Mouse (Mus musculus) fat pad, adult 2 months (tissue): ENCODE data around the gene Fbxw24.
"Not testable (repeated sequence)": the region's sequence is repeated elsewhere in the genome, so short reads cannot be mapped to it uniquely, and the experiment has no call there.

ENCODE experiments used
- DNase-seq: peaks from one replicate; pipeline ENCODE4 v3.0.0-alpha.2; 2011; ENCODE audit warnings: low read depth, low spot score; ENCODE audit errors: extremely low read depth

Fbxw24 gene

DNA sequence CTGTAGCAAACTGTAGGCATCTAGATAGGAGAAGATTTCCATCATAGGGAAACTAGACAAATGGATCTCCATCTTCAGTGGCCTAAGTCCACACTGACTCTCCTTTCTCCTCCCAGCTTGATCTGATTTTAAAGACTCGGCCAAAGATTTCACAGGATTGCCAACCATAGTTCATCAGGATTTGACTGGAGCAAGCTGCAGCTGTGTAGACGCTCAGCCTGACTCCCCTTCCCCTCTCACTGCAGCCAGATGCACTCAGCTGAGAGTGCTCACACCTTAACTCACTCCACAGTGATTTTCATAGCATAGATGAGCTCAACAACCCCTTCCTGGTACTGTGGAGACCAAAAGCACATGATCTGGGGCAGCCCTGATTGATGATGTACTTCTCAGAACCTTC lies at the start of gene Fbxw24:
Gene Fbxw24 (minus strand): TSS at position 101 of the 400 bp plus-strand sequence.
- DNase-seq, result not testable (repeated sequence)

DNA sequence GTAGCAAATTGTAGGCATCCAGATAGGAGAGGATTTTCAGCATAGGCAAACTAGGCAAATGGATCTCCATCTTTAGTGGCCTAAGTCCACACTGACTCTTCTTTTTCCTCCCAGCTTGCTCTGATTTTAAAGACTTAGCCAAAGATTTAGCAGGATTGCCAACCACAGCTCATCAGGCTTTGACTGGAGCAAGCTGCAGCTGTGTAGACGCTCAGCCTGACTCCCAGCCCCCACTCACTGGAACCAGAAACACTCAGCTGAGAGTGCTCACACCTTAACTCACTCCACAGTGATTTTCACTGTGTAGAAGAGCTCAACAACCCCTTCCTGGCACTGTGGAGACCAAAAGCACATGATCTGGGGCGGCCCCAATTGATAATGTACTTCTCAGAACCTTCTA lies 38.7 kb upstream of the Fbxw24 start, which contains the start of gene Fbxw25:
Gene Fbxw25 (minus strand): TSS at position 101 of the 400 bp plus-strand sequence.
- not testable (repeated sequence) for DNase-seq

DNA sequence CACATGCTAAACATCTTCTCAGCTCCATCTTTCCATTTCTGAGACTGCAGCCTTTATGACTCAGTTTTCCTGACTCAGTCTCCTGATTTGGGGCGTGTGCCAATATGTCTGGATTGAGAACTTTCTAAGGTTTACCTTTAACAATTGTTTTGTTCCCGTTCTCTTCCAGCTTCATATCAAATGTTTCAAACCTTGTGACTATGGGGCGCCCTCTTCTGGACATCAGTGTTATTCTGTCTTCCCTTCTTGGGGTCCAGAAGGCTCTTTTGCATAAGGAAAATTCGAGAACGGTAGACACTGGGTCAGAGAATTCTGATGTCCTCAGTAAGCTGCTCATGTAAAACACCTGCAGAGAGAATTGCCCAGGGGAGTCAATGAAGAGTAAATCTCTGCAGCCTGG lies 19.0 kb downstream of the Fbxw24 start:
- DNase-seq, result not testable (repeated sequence)

DNA sequence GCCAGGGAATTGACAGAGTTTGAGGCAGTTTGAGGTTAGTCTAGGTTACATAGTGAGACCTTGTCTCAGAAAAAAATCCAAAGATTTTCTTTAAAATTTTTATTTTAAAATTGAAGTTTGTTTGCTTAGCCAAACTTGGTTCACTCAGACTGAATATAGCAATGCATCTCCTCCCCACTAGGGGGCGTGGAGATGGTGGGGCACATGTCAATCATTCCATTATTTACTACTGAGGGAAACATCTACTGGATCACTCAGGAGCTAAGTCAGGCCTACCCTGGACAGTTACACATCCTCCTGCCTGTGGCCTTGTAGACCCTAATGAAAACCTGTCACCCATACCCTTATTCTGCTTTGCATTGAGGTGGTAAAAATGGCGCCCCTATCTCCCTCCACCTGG lies 23.7 kb downstream of the Fbxw24 start:
- DNase-seq, result not testable (repeated sequence)

DNA sequence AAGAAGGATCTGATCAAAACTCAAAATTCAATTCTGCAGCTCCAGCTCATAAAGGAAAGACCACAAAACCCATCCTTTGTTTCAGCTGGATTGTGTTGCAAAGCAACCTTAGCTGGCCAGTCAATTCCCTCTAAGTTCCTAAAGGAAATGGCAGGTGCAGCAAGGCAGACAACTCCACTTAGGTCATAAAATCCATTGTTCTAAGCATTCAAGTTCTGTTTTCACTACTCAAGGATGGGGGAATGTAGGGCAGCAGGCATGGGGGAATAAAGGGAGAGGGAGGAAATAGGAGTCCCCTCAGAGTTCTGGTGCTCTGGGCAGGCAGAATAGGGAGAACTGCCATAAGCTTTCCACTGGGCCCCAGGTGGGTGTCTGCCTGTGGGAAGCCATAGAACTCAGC lies 28.6 kb downstream of the Fbxw24 start:
- DNase-seq, result no peak

DNA sequence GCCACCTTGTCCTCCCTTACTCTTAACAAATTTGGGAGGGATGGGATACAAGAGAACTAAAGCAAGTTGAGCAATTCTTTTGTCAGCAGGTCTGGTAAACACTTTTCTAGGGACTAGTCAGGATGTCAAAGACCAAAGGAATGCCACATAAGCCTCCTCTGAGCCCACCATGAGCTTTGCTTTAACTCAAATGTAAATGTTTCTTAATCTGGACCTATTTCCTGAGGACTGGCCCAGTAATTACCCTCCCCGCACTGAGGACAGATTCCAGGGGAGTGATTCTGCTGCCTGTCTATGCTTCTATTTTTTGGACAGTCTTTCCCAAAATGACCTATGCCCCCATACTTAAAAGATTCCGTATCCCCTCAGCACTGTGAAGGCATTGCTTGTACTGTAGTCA lies 31.0 kb downstream of the Fbxw24 start:
- no peak for DNase-seq

DNA sequence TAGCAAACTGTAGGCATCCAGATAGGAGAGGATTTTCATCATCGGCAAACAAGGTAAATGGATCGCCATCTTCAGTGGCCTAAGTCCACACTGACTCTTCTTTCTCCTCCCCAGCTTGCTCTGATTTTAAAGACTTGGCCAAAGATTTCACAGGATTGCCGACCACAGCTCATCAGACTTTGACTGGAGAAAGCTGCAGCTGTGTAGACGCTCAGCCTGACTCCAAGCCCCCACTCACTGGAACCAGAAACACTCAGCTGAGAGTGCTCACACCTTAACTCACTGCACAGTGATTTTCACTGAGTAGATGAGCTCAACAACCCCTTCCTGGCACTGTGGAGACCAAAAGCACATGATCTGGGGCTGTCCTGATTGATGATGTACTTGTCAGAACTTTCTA lies 57.7 kb downstream of the Fbxw24 start, which contains the start of gene Fbxw15:
Gene Fbxw15 (minus strand): TSS at position 101 of the 400 bp plus-strand sequence.
- DNase-seq, result not testable (repeated sequence)

DNA sequence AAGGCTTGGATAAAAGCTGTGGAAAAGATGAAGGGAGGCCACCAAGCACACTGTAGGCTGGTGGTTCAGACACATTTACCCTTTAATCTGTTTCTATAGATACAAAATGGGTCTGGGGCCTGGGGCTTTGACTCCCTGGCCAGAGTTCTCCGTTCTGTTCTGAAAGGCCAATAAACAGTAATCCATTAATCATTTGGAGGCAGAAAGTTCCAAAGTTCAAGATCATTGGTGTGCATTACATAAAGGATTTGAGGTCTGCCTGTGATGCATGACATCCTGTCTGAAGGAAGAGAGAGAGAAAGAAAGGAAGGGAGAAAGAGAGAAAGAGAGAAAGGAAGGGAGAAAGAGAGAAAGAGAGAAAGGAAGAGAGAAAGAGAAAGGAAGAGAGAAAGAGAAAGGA lies 60.3 kb downstream of the Fbxw24 start:
- no peak for DNase-seq

DNA sequence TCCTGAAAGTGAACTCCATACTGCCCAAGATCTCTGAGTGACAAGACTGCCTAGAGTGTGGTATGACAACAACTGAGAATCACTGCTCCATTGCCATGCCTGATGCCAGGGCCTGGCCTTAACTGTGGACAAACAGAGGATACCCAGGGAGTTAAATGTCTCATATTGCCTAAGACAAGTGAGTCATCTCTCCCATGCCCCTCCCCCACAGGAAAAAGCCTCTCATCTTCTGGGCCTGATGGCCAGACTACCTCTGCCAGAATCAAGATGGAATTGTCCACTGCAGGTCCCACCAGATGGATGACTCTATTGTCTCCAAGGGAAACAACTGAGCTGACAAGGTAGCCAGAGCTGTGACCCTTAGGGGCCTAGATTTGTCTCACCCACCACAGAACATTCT lies 63.8 kb downstream of the Fbxw24 start:
- DNase-seq, result not testable (repeated sequence)

DNA sequence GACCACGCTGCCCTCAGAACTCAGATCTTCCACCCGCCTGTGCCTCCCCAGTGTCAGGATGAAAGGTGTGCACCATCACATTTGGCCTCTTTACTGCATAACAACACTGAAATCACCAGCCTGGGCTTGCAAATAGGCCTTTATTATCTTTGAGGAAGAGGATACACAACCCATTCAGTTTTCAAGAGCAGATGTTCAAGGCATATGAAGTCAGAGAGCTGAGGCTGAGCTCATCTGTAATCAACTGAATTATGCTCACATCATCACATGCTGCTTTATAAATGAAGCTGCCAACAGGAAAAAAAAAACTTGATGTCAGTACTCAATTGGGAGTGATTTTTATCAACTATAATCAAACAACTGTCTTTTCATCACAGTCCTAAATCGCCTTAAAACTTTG lies 73.4 kb downstream of the Fbxw24 start:
- no peak for DNase-seq
